ENCODE assay signal across 16 mouse cellular contexts in genomic region chr10:96605168-96605567, GRCm38 (mm10).
"Had no signal": no experiment of that assay in that cellular context is flagged by ENCODE, and none has a peak within 500 bp of the region (broad histone marks: within the 10 kb centered on the region; RNA-seq: fewer than 3 reads in every experiment).

No protein-coding gene starts in this region.

- H3K4me1 ChIP-seq: midbrain, embryonic 12.5 days; midbrain, embryonic 15.5 days; neural tube, embryonic 13.5 days had no signal

- H3K4me2 ChIP-seq: liver, embryonic 13.5 days; midbrain, embryonic 12.5 days; midbrain, embryonic 15.5 days; neural tube, embryonic 13.5 days had no signal

- H3K9me3 ChIP-seq: liver, embryonic 13.5 days; midbrain, embryonic 12.5 days; midbrain, embryonic 15.5 days; neural tube, embryonic 13.5 days had no signal

- H3K4me3 ChIP-seq: layer of hippocampus, adult 2 months; liver, embryonic 13.5 days; midbrain, embryonic 12.5 days; midbrain, embryonic 15.5 days; myocyte; neural tube, embryonic 13.5 days had no signal

- ATAC-seq: midbrain, embryonic 15.5 days had no signal

- H3K9ac ChIP-seq: liver, embryonic 13.5 days; midbrain, embryonic 12.5 days; midbrain, embryonic 15.5 days; neural tube, embryonic 13.5 days had no signal

- DNase-seq: kidney, postnatal 25 days; layer of hippocampus, adult 9-11 months; liver, embryonic 13.5 days; lung, adult 2 months; lung, postnatal 14 days; lung, postnatal 4 days; right cerebral cortex, postnatal 14 days; right cerebral cortex, postnatal 4 days; thymus, adult 18-20 months; thymus, postnatal 36 days had no signal

- H3K27me3 ChIP-seq: liver, embryonic 13.5 days; midbrain, embryonic 12.5 days; midbrain, embryonic 15.5 days; neural tube, embryonic 13.5 days had no signal

- H3K27ac ChIP-seq: kidney, postnatal 0 days; layer of hippocampus, adult 2 months; liver, embryonic 13.5 days; midbrain, embryonic 12.5 days; midbrain, embryonic 15.5 days; neural tube, embryonic 13.5 days had no signal

- H3K36me3 ChIP-seq: liver, embryonic 13.5 days; midbrain, embryonic 12.5 days; midbrain, embryonic 15.5 days; neural tube, embryonic 13.5 days had no signal
